Mouse (Mus musculus): ENCODE results near the gene Asf1b. TPM values are rescaled to one million over a fixed set of nuclear protein-coding genes. Genes with fewer than 3 reads are reported as not detected.
"Not testable (repeated sequence)": the region's sequence is repeated elsewhere in the genome, so short reads cannot be mapped to it uniquely, and the experiment has no call there.

Gene Asf1b
- polyA plus RNA-seq, 1 experiment from 2014 or later: 94.0 TPM

DNA sequence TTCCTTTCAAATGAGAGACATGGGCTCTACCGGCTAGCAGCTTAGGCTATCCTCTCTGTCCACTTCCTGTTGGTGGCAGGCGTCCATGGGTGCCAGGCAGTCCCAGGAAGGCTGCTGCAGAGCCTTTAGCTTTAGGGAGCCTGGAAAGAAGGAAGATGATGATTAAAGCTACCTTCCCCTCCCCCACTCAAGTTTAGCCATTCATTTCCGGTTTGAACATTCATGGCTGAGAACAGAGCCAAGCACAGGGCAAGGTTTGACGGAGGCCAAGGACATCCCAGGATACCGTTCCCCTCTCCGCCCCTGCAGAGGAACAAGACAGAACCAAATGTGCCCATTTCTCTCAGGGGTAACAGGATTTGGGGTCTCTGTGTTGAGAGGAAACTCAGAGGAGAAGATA, 22.3 kb downstream of the Asf1b start:
- WGBS: 75% methylated on average over 6 of the region's 6 CpGs
- peaks cover 13% of the 10 kb centered on the region for H3K36me3 ChIP-seq (ENCODE audit: control insufficient read depth, insufficient read depth, low read length)
- no peaks in the 10 kb centered on the region for H3K9me3 ChIP-seq (ENCODE audit: control insufficient read depth, low read length)
- H3K4me1 ChIP-seq (replicated peaks; ENCODE audit: control insufficient read depth, insufficient read depth, low read length): peaks cover 10% of the 10 kb centered on the region; the same call in 1 of the 2 replicates
- no peaks in the 10 kb centered on the region for H3K27me3 ChIP-seq (ENCODE audit: control insufficient read depth, insufficient read depth, low read length)
- no peak for DNase-seq (ENCODE audit: low spot score)
- ATAC-seq (replicated peaks; ENCODE audit: low FRiP score): no peak
- no peak overlapping the region for H3K27ac ChIP-seq (ENCODE audit: low read depth, low read length)
- no peak overlapping the region for H3K9ac ChIP-seq (ENCODE audit: low read length)
- no peak overlapping the region for H3K4me2 ChIP-seq (ENCODE audit: low read depth, low read length, severe bottlenecking)
- H3K4me3 ChIP-seq (ENCODE audit: low read depth, low read length): no peak overlapping the region

GRCm38 (mm10) chr8:83978200-83978599, 22.9 kb downstream of the Asf1b start:
- peaks cover 13% of the 10 kb centered on the region for H3K36me3 ChIP-seq (ENCODE audit: control insufficient read depth, insufficient read depth, low read length)
- peaks cover 10% of the 10 kb centered on the region; the same call in 1 of the 2 replicates for H3K4me1 ChIP-seq (replicated peaks; ENCODE audit: control insufficient read depth, insufficient read depth, low read length)
- no peak overlapping the region for H3K4me3 ChIP-seq (ENCODE audit: low read depth, low read length)
- no peak overlapping the region for H3K4me2 ChIP-seq (ENCODE audit: low read depth, low read length, severe bottlenecking)
- 78% methylated on average over 9 of the region's 9 CpGs for WGBS
- DNase-seq (ENCODE audit: low spot score) (no peak), ATAC-seq (replicated peaks; ENCODE audit: low FRiP score) (no peak)
- H3K27me3 ChIP-seq (ENCODE audit: control insufficient read depth, insufficient read depth, low read length): no peaks in the 10 kb centered on the region
- H3K9ac ChIP-seq (ENCODE audit: low read length): 0 out of 2 replicates have a peak overlapping the region, but pooled peaks have one; percentile 6
- no peaks in the 10 kb centered on the region for H3K9me3 ChIP-seq (ENCODE audit: control insufficient read depth, low read length)
- H3K27ac ChIP-seq (ENCODE audit: low read depth, low read length): no peak overlapping the region

DNA sequence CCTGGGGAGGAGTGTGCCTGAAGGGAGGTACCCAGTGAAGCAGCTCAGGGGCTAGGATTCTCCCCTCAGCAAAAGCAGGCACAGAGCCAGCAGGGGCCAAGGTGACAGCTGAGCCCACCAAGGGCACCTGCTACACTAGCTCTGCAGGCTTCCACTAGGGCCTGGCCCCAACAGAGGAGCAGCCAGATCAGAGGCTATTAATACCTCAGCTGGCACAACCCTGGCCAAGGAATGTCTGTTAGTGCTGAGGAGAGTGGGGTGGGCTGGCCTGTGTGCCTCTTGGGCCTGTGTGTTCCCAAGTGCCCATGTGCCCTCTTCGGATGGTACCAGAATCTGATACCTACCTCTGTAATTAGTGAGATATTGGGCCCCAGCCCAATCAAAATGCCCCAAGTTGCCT, 24.9 kb downstream of the Asf1b start:
- no peaks in the 10 kb centered on the region for H3K27me3 ChIP-seq (ENCODE audit: control insufficient read depth, insufficient read depth, low read length)
- WGBS: 83% methylated on average over 1 of the region's 1 CpGs
- peaks cover 13% of the 10 kb centered on the region for H3K36me3 ChIP-seq (ENCODE audit: control insufficient read depth, insufficient read depth, low read length)
- H3K4me3 ChIP-seq (ENCODE audit: low read depth, low read length): no peak overlapping the region
- no peak overlapping the region for H3K27ac ChIP-seq (ENCODE audit: low read depth, low read length)
- DNase-seq (ENCODE audit: low spot score) (no peak), ATAC-seq (replicated peaks; ENCODE audit: low FRiP score) (no peak)
- H3K4me2 ChIP-seq (ENCODE audit: low read depth, low read length, severe bottlenecking): no peak overlapping the region
- no peak overlapping the region for H3K9ac ChIP-seq (ENCODE audit: low read length)
- H3K4me1 ChIP-seq (replicated peaks; ENCODE audit: control insufficient read depth, insufficient read depth, low read length): peaks cover 4% of the 10 kb centered on the region; the same call in 1 of the 2 replicates
- no peaks in the 10 kb centered on the region for H3K9me3 ChIP-seq (ENCODE audit: control insufficient read depth, low read length)

DNA sequence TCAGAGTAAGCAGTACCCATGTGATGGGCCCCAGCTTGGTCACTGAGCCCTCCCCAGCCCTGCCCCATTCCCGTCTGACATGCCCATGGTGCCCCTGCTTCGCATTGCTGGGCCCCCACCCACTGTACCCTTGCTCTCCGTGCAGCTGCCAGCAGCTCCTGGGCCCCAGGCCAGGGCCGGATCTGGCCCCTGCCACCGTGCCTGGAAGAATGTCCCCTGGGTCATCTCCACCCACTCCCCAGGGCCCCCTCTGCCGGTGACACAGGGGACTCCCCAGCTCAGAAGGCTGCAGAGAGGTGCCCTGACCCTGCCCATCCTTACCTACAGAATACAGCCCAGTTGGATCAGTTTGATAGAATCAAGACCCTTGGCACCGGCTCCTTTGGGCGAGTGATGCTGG, 25.5 kb downstream of the Asf1b start:
- 84% methylated on average over 8 of the region's 8 CpGs for WGBS
- peaks cover 13% of the 10 kb centered on the region for H3K36me3 ChIP-seq (ENCODE audit: control insufficient read depth, insufficient read depth, low read length)
- no peak for ATAC-seq (replicated peaks; ENCODE audit: low FRiP score)

DNA sequence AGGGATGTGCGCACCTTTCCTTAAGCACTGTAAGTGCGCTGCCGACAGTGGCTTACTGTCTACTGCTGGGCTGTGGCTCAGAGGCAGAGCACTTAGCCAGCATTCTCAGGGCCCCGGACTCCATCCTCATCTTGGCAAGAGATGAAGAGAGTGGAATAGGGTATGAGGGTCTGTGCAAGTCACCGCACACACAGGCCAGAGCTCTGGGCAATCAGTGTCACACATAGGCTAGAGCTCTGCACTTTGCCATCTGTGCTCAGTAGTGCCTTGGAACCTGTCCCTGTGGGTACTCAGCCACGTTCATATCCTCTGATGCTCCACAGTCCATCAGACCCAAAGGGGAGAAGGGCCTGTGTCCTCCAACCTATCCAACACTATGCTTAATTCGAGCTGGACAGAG, 26.2 kb downstream of the Asf1b start:
- Histone ChIP-seq H3K4me2 (ENCODE audit: low read depth, low read length, severe bottlenecking) (no peak overlapping the region), H3K9ac (ENCODE audit: low read length) (no peak overlapping the region), H3K27ac (ENCODE audit: low read depth, low read length) (no peak overlapping the region), H3K27me3 (ENCODE audit: control insufficient read depth, insufficient read depth, low read length) (no peaks in the 10 kb centered on the region), H3K36me3 (ENCODE audit: control insufficient read depth, insufficient read depth, low read length) (peaks cover 14% of the 10 kb centered on the region), H3K4me1 (replicated peaks; ENCODE audit: control insufficient read depth, insufficient read depth, low read length) (peaks cover 4% of the 10 kb centered on the region; the same call in 1 of the 2 replicates), H3K9me3 (ENCODE audit: control insufficient read depth, low read length) (no peaks in the 10 kb centered on the region), H3K4me3 (ENCODE audit: low read depth, low read length) (no peak overlapping the region)
- ATAC-seq (replicated peaks; ENCODE audit: low FRiP score): no peak
- no peak for DNase-seq (ENCODE audit: low spot score)
- 92% methylated on average over 7 of the region's 7 CpGs for WGBS

More for the DNA sequence above, 25.5 kb downstream of the Asf1b start:
- Histone ChIP-seq H3K27me3 (ENCODE audit: control insufficient read depth, insufficient read depth, low read length) (no peaks in the 10 kb centered on the region), H3K9me3 (ENCODE audit: control insufficient read depth, low read length) (no peaks in the 10 kb centered on the region), H3K9ac (ENCODE audit: low read length) (no peak overlapping the region), H3K4me1 (replicated peaks; ENCODE audit: control insufficient read depth, insufficient read depth, low read length) (peaks cover 4% of the 10 kb centered on the region; the same call in 1 of the 2 replicates), H3K27ac (ENCODE audit: low read depth, low read length) (no peak overlapping the region), H3K4me2 (ENCODE audit: low read depth, low read length, severe bottlenecking) (no peak overlapping the region), H3K4me3 (ENCODE audit: low read depth, low read length) (no peak overlapping the region)
- no peak for DNase-seq (ENCODE audit: low spot score)

DNA sequence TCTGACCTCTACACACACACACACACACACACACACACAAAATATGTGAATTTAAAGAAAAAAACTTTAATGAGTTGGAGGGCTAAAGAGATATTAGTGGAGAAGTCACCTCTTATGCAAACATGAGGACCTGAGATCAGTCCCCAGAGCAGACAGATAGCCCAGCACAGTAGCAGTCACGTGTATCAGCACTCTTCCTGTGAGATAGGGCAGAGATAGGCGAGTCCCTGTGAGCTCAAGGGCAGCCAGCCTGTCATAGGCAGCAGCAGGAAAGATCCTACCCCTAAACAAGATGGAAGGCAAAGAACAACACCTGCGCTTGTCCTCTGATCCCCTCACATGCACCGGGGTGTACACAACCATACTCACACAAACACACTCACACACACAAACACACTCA, 27.1 kb downstream of the Asf1b start:
- H3K4me3 ChIP-seq (ENCODE audit: low read depth, low read length): no peak overlapping the region
- H3K4me1 ChIP-seq (replicated peaks; ENCODE audit: control insufficient read depth, insufficient read depth, low read length): peaks cover 1% of the 10 kb centered on the region; the same call in 1 of the 2 replicates
- no peaks in the 10 kb centered on the region for H3K27me3 ChIP-seq (ENCODE audit: control insufficient read depth, insufficient read depth, low read length)
- ATAC-seq (replicated peaks; ENCODE audit: low FRiP score) (no peak), DNase-seq (ENCODE audit: low spot score) (no peak)
- 90% methylated on average over 4 of the region's 4 CpGs for WGBS
- peaks cover 20% of the 10 kb centered on the region for H3K36me3 ChIP-seq (ENCODE audit: control insufficient read depth, insufficient read depth, low read length)
- H3K4me2 ChIP-seq (ENCODE audit: low read depth, low read length, severe bottlenecking): no peak overlapping the region
- H3K27ac ChIP-seq (ENCODE audit: low read depth, low read length): no peak overlapping the region
- no peak overlapping the region for H3K9ac ChIP-seq (ENCODE audit: low read length)
- no peaks in the 10 kb centered on the region for H3K9me3 ChIP-seq (ENCODE audit: control insufficient read depth, low read length)

GRCm38 (mm10) chr8:83983222-83983621, 27.9 kb downstream of the Asf1b start:
- peaks cover 20% of the 10 kb centered on the region for H3K36me3 ChIP-seq (ENCODE audit: control insufficient read depth, insufficient read depth, low read length)
- 98% methylated on average over 2 of the region's 2 CpGs for WGBS

GRCm38 (mm10) chr8:83989243-83989642, 33.9 kb downstream of the Asf1b start:
- no peak for ATAC-seq (replicated peaks; ENCODE audit: low FRiP score)
- no peaks in the 10 kb centered on the region for H3K27me3 ChIP-seq (ENCODE audit: control insufficient read depth, insufficient read depth, low read length)
- H3K36me3 ChIP-seq (ENCODE audit: control insufficient read depth, insufficient read depth, low read length): peaks cover 7% of the 10 kb centered on the region
- H3K27ac ChIP-seq (ENCODE audit: low read depth, low read length): no peak overlapping the region
- H3K4me1 ChIP-seq (replicated peaks; ENCODE audit: control insufficient read depth, insufficient read depth, low read length): no peaks in the 10 kb centered on the region
- no peak overlapping the region for H3K9ac ChIP-seq (ENCODE audit: low read length)
- H3K4me3 ChIP-seq (ENCODE audit: low read depth, low read length): no peak overlapping the region
- no peaks in the 10 kb centered on the region for H3K9me3 ChIP-seq (ENCODE audit: control insufficient read depth, low read length)
- no peak overlapping the region for H3K4me2 ChIP-seq (ENCODE audit: low read depth, low read length, severe bottlenecking)
- no peak for DNase-seq (ENCODE audit: low spot score)
- 89% methylated on average over 7 of the region's 7 CpGs for WGBS

More at GRCm38 (mm10) chr8:83983222-83983621, 27.9 kb downstream of the Asf1b start:
- H3K9ac ChIP-seq (ENCODE audit: low read length); H3K9me3 ChIP-seq (ENCODE audit: control insufficient read depth, low read length); H3K4me1 ChIP-seq (replicated peaks; ENCODE audit: control insufficient read depth, insufficient read depth, low read length); ATAC-seq (replicated peaks; ENCODE audit: low FRiP score); DNase-seq (ENCODE audit: low spot score); H3K27ac ChIP-seq (ENCODE audit: low read depth, low read length); H3K4me3 ChIP-seq (ENCODE audit: low read depth, low read length); H3K4me2 ChIP-seq (ENCODE audit: low read depth, low read length, severe bottlenecking); H3K27me3 ChIP-seq (ENCODE audit: control insufficient read depth, insufficient read depth, low read length): not testable (repeated sequence)

GRCm38 (mm10) chr8:83990170-83990569, 34.9 kb downstream of the Asf1b start:
- no peak for DNase-seq (ENCODE audit: low spot score)
- H3K9me3 ChIP-seq (ENCODE audit: control insufficient read depth, low read length): no peaks in the 10 kb centered on the region
- no peaks in the 10 kb centered on the region for H3K27me3 ChIP-seq (ENCODE audit: control insufficient read depth, insufficient read depth, low read length)
- ATAC-seq (replicated peaks; ENCODE audit: low FRiP score): no peak
- H3K4me2 ChIP-seq (ENCODE audit: low read depth, low read length, severe bottlenecking): no peak overlapping the region
- H3K27ac ChIP-seq (ENCODE audit: low read depth, low read length): no peak overlapping the region
- H3K4me3 ChIP-seq (ENCODE audit: low read depth, low read length): no peak overlapping the region
- H3K9ac ChIP-seq (ENCODE audit: low read length): no peak overlapping the region
- H3K36me3 ChIP-seq (ENCODE audit: control insufficient read depth, insufficient read depth, low read length): peaks cover 7% of the 10 kb centered on the region
- 95% methylated on average over 14 of the region's 14 CpGs for WGBS
- H3K4me1 ChIP-seq (replicated peaks; ENCODE audit: control insufficient read depth, insufficient read depth, low read length): no peaks in the 10 kb centered on the region
